Mouse (Mus musculus) lung, embryonic 14.5 days (tissue): ENCODE measurements at regions not wholly inside any gene's neighbourhood (a gene's known extent, or its start where the extent isn't known, plus 50 kb on each side); places are given as distances from the start of the nearest gene placed in this dataset.

Experiments used
- ATAC-seq: fragments of 200-750 bp; cut with Nextera tagmentation; 2 replicates; pipeline ENCODE4 v1.8.0; 2017; ENCODE audit warnings: mild to moderate bottlenecking, moderate TSS enrichment, moderate library complexity; ENCODE audit not compliant: insufficient read depth
- DNase-seq: peaks from one replicate; pipeline ENCODE4 v3.0.0-alpha.2; 2015
- H3K27ac ChIP-seq: fragments of 300-500 bp; sonication (generic); 2 replicates; pipeline ENCODE4 v1.5.1; 2014; ENCODE audit warnings: low read depth, mild to moderate bottlenecking, moderate library complexity
- H3K27me3 ChIP-seq: fragments of 300-500 bp; sonication (generic); 2 replicates; pipeline ENCODE4 v1.6.1; 2014; ENCODE audit warnings: low read length, control low read depth; ENCODE audit not compliant: insufficient read depth
- H3K36me3 ChIP-seq: fragments of 300-500 bp; sonication (generic); 2 replicates; pipeline ENCODE4 v1.6.1; 2014; ENCODE audit warnings: control low read depth; ENCODE audit not compliant: insufficient read depth
- H3K4me1 ChIP-seq: fragments of 300-500 bp; sonication (generic); 2 replicates; pipeline ENCODE4 v1.6.1; 2014; ENCODE audit warnings: antibody characterized with exemption, control low read depth; ENCODE audit not compliant: insufficient read depth
- H3K4me2 ChIP-seq: fragments of 300-500 bp; sonication (generic); 2 replicates; pipeline ENCODE4 v1.6.1; 2014; ENCODE audit warnings: mild to moderate bottlenecking
- H3K4me3 ChIP-seq: fragments of 300-500 bp; sonication (generic); 2 replicates; pipeline ENCODE4 v1.5.1; 2014; ENCODE audit warnings: low read depth, low read length
- H3K9ac ChIP-seq: fragments of 300-500 bp; sonication (generic); 2 replicates; pipeline ENCODE4 v1.6.1; 2014
- H3K9me3 ChIP-seq: fragments of 300-500 bp; sonication (generic); 2 replicates; pipeline ENCODE4 v1.6.1; 2016; ENCODE audit warnings: low read depth, low read length, control low read depth
- CTCF ChIP-seq: IDR thresholded peaks from 2 replicates; pipeline ENCODE4 v1.5.1; 2016; ENCODE audit warnings: antibody characterized with exemption, low read depth
- WGBS: fragments of 180-500 bp; shearing (Covaris S2); extraction: QIAGEN DNeasy Blood & Tissue Kit; methylation state at CpG from one replicate; pipeline ENCODE4 v1.1.7; 2014; 5-methylcytosine and 5-hydroxymethylcytosine counted together

GRCm38 (mm10) chr6:81323690-81324089 is 599.8 kb upstream of the Gcfc2 start:
- no peak for TF ChIP-seq CTCF
- Histone ChIP-seq H3K4me1 (no peaks in the 10 kb centered on the region), H3K27ac (no peak overlapping the region), H3K9me3 (no peaks in the 10 kb centered on the region), H3K27me3 (no peaks in the 10 kb centered on the region), H3K4me2 (no peak overlapping the region), H3K4me3 (no peak overlapping the region), H3K36me3 (no peaks in the 10 kb centered on the region), H3K9ac (no peak overlapping the region)
- 70% methylated on average over 3 of the region's 3 CpGs for WGBS
- ATAC-seq (no peak), DNase-seq (no peak)

GRCm38 (mm10) chr6:81363969-81364529 is 559.4 kb upstream of the Gcfc2 start:
- Histone ChIP-seq H3K4me3 (no peak overlapping the region), H3K27ac (no peak overlapping the region), H3K9me3 (no peaks in the 10 kb centered on the region), H3K9ac (no peak overlapping the region), H3K4me2 (no peak overlapping the region), H3K27me3 (no peaks in the 10 kb centered on the region), H3K36me3 (no peaks in the 10 kb centered on the region), H3K4me1 (no peaks in the 10 kb centered on the region)
- TF ChIP-seq CTCF, result no peak
- 81% methylated on average over 7 of the region's 7 CpGs for WGBS
- ATAC-seq (no peak), DNase-seq (no peak)

GRCm38 (mm10) chr6:81388484-81388883 is 535.0 kb upstream of the Gcfc2 start:
- Histone ChIP-seq H3K4me1 (no peaks in the 10 kb centered on the region), H3K27me3 (no peaks in the 10 kb centered on the region), H3K9me3 (no peaks in the 10 kb centered on the region), H3K36me3 (no peaks in the 10 kb centered on the region), H3K4me2 (no peak overlapping the region), H3K27ac (no peak overlapping the region), H3K4me3 (no peak overlapping the region), H3K9ac (no peak overlapping the region)
- WGBS, result 66% methylated on average over 4 of the region's 4 CpGs
- TF ChIP-seq CTCF, result no peak
- ATAC-seq, result no peak
- DNase-seq, result peak; percentile 9

- Histone ChIP-seq H3K9ac (no peak overlapping the region), H3K36me3 (no peaks in the 10 kb centered on the region), H3K27ac (no peak overlapping the region), H3K27me3 (no peaks in the 10 kb centered on the region), H3K4me3 (no peak overlapping the region), H3K4me1 (no peaks in the 10 kb centered on the region), H3K9me3 (no peaks in the 10 kb centered on the region), H3K4me2 (no peak overlapping the region)
- no peak for DNase-seq
- no peak for ATAC-seq
- TF ChIP-seq CTCF, result no peak
Observed at GRCm38 (mm10) chr6:81403122-81403521, 520.3 kb upstream of the Gcfc2 start.

GRCm38 (mm10) chr6:81413611-81414010 is 509.9 kb upstream of the Gcfc2 start:
- Histone ChIP-seq H3K27me3 (no peaks in the 10 kb centered on the region), H3K9ac (no peak overlapping the region), H3K4me1 (no peaks in the 10 kb centered on the region), H3K36me3 (no peaks in the 10 kb centered on the region), H3K4me3 (no peak overlapping the region), H3K27ac (no peak overlapping the region), H3K9me3 (no peaks in the 10 kb centered on the region), H3K4me2 (no peak overlapping the region)
- TF ChIP-seq CTCF, result no peak
- ATAC-seq, result no peak
- WGBS, result 85% methylated on average over 5 of the region's 5 CpGs
- no peak for DNase-seq

- H3K4me2 ChIP-seq, result no peak overlapping the region
Observed at GRCm38 (mm10) chr6:81434745-81435144, 488.7 kb upstream of the Gcfc2 start.

GRCm38 (mm10) chr6:81438951-81439722 is 484.3 kb upstream of the Gcfc2 start:
- Histone ChIP-seq H3K36me3 (no peaks in the 10 kb centered on the region), H3K9ac (no peak overlapping the region), H3K27ac (no peak overlapping the region), H3K27me3 (no peaks in the 10 kb centered on the region), H3K4me2 (no peak overlapping the region), H3K9me3 (no peaks in the 10 kb centered on the region), H3K4me1 (no peaks in the 10 kb centered on the region), H3K4me3 (no peak overlapping the region)
- no peak for TF ChIP-seq CTCF
- no peak for ATAC-seq
- no peak for DNase-seq
- WGBS, result 88% methylated on average over 2 of the region's 2 CpGs

More at GRCm38 (mm10) chr6:81434745-81435144, 488.7 kb upstream of the Gcfc2 start:
- Histone ChIP-seq H3K4me1 (no peaks in the 10 kb centered on the region), H3K27me3 (no peaks in the 10 kb centered on the region), H3K9me3 (no peaks in the 10 kb centered on the region), H3K36me3 (no peaks in the 10 kb centered on the region), H3K4me3 (no peak overlapping the region), H3K9ac (no peak overlapping the region), H3K27ac (no peak overlapping the region)
- no peak for ATAC-seq
- DNase-seq, result no peak
- WGBS, result 73% methylated on average over 6 of the region's 6 CpGs
- TF ChIP-seq CTCF, result no peak
